Mouse (Mus musculus): Measurements from ENCODE around the gene S100a4. TPM values are rescaled to one million over a fixed set of nuclear protein-coding genes. Genes with fewer than 3 reads are reported as not detected.

The S100a4 gene
- total and polyA plus RNA-seq, 3 experiments = 1.1 TPM; not detected in 2

DNA sequence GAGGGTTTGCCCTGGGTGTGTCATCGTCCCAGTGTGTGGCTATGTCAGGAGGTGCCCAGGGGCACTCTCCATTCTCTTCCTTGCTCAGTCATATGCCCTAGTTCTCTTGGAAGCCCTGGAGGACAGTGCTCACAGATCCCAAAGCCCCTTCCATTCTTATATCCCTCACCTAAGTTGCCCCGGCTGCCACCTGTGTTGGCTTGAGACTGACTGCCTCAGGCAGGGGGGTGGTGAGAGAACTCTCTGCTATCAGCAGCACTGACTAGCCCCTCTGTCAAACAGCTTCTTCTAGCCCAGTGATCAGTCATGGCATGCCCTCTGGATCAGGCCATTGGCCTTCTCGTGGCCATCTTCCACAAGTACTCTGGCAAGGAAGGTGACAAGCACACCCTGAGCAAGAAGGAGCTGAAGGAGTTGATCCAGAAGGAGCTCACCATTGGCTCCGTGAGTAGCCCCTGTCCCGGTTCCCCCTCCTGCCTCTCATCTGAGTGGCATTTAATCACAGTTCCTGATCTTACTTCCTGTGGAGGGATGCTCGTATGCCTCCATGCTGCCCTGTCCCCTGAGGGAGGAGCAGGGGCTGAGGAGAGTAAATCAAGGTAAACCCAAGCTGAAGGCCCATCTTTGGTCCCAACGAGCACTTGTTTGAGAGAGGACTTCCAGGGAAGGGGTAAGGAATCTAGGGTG is 10.0 kb downstream of the S100a4 start:
- in situ Hi-C loops (cut with MboI; ENCODE audit: low pct_ligation_motif_present, low pct_unique_long_range_greater_than_20kb, low sequenced_read_pairs) (loop anchor here (5.0 kb wide), 1 partner anchor 106 kb away; the partner anchor contains the start of gene Chtop), dilution Hi-C loops (cut with MboI; ENCODE audit: extremely low pct_ligation_motif_present, extremely low pct_unique_long_range_greater_than_20kb, low sequenced_read_pairs) (no loop called here)
- Histone ChIP-seq H3K4me1 (ENCODE audit: control insufficient read depth in 1 of 2, insufficient read depth in 2 of 2) (peaks cover 0 to 36% of the 10 kb centered on the region in 2 experiments; a peak in 2 of 4 replicates), H3K27me3 (replicated peaks) (peaks cover 4% of the 10 kb centered on the region), H3K79me2 (replicated peaks; ENCODE audit: control insufficient read depth, extremely low read depth, insufficient read depth, poor library complexity, severe bottlenecking) (no peaks in the 10 kb centered on the region), H3K4me3 (replicated peaks in 1 of 3; ENCODE audit: low read depth in 2 of 3, low read length in 2 of 3, poor library complexity in 1 of 3) (no peak overlapping the region), H3K27ac (ENCODE audit: insufficient read depth, low read depth) (no peak overlapping the region), H3K9me3 (replicated peaks; ENCODE audit: low read length) (no peaks in the 10 kb centered on the region), H3K9ac (ENCODE audit: insufficient read depth, low read depth) (no peak overlapping the region), H3K36me3 (replicated peaks in 1 of 2; ENCODE audit: control insufficient read depth in 1 of 2, insufficient read depth in 1 of 2, low read length in 1 of 2) (no peaks in the 10 kb centered on the region), H3K4me2 (ENCODE audit: insufficient read depth, low read depth, poor library complexity, severe bottlenecking) (no peak overlapping the region)
- DNase-seq (ENCODE audit: extremely low read depth) = no peak
- no peak for TF ChIP-seq MAX (IDR thresholded peaks at IDR 0.05; ENCODE audit: low read length)
- TF ChIP-seq USF2 (conservative IDR thresholded peaks at IDR 0.05; ENCODE audit: low read depth, low read length) = no peak
- no peak for TF ChIP-seq ZKSCAN1 (IDR thresholded peaks at IDR 0.05; ENCODE audit: borderline replicate concordance, low read depth, low read length)
- no peak for TF ChIP-seq MEF2A (IDR thresholded peaks at IDR 0.05; ENCODE audit: borderline replicate concordance, low read depth, low read length)
- TF ChIP-seq MYC (IDR thresholded peaks at IDR 0.05; ENCODE audit: low read depth, low read length) = no peak

DNA sequence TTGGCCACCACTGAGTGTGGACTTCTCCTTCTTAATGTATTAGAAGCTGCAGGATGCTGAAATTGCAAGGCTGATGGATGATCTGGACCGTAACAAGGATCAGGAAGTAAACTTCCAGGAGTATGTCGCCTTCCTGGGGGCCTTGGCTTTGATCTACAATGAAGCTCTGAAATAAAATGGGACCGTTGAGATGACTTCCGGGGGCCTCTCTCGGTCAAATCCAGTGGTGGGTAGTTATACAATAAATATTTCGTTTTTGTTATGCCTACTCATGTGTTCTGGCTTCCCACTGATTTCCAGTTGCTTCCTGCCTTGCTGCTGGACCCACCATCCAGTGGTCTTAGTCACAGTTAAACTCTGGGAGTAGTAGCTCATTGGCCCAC is 10.6 kb downstream of the S100a4 start:
- no peak for DNase-seq (ENCODE audit: extremely low read depth)
- Histone ChIP-seq H3K4me2 (ENCODE audit: insufficient read depth, low read depth, poor library complexity, severe bottlenecking) (no peak overlapping the region), H3K36me3 (replicated peaks in 1 of 2; ENCODE audit: control insufficient read depth in 1 of 2, insufficient read depth in 1 of 2, low read length in 1 of 2) (no peaks in the 10 kb centered on the region), H3K79me2 (replicated peaks; ENCODE audit: control insufficient read depth, extremely low read depth, insufficient read depth, poor library complexity, severe bottlenecking) (no peaks in the 10 kb centered on the region), H3K27me3 (replicated peaks) (peaks cover 3% of the 10 kb centered on the region), H3K9ac (ENCODE audit: insufficient read depth, low read depth) (no peak overlapping the region), H3K9me3 (replicated peaks; ENCODE audit: low read length) (no peaks in the 10 kb centered on the region), H3K27ac (ENCODE audit: insufficient read depth, low read depth) (no peak overlapping the region), H3K4me1 (ENCODE audit: control insufficient read depth in 1 of 2, insufficient read depth in 2 of 2) (peaks cover 0 to 31% of the 10 kb centered on the region in 2 experiments; a peak in 2 of 4 replicates), H3K4me3 (replicated peaks in 1 of 3; ENCODE audit: low read depth in 2 of 3, low read length in 2 of 3, poor library complexity in 1 of 3) (no peak overlapping the region)
- in situ Hi-C loops (cut with MboI; ENCODE audit: low pct_ligation_motif_present, low pct_unique_long_range_greater_than_20kb, low sequenced_read_pairs) (loop anchor here (5.0 kb wide), 1 partner anchor 107 kb away; the partner anchor contains the start of gene Chtop), dilution Hi-C loops (cut with MboI; ENCODE audit: extremely low pct_ligation_motif_present, extremely low pct_unique_long_range_greater_than_20kb, low sequenced_read_pairs) (no loop called here)
- TF ChIP-seq MAX (IDR thresholded peaks at IDR 0.05; ENCODE audit: low read length) (no peak), CHD2 (IDR thresholded peaks at IDR 0.05; ENCODE audit: low read length) (no peak)

DNA sequence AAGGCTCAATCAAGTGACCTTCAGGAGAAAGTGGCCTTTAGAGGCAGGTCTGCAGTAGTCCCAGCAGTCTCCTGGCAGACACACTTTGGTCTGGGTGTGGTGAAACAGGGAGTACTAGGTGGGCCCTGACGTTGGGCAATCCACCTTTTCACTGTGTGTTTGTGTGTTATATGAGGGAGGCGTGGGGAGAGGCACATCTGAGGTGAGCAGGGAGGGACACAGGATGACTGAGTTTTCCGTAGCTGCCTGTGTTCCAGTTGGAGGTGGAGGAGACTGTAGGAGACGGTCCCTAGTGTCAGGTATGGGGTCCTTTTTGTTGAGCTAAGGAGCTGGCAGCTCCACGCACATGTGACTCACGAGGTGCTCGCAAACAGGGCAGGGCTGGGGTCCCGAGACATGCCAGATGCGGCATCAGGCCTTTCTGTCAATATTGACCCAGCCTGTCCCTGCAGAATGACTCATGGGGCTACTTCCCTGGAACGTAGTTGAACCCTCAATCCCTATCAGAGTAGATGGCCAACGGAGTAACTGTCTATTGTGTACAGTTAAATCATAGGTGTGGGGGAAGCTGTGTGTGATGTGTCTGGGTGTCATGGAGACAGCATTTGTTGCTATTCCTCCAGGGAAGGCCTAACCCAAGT is 11.2 kb downstream of the S100a4 start:
- Histone ChIP-seq H3K27me3 (replicated peaks) (peaks cover 3% of the 10 kb centered on the region), H3K36me3 (replicated peaks in 1 of 2; ENCODE audit: control insufficient read depth in 1 of 2, insufficient read depth in 1 of 2, low read length in 1 of 2) (no peaks in the 10 kb centered on the region), H3K79me2 (replicated peaks; ENCODE audit: control insufficient read depth, extremely low read depth, insufficient read depth, poor library complexity, severe bottlenecking) (no peaks in the 10 kb centered on the region), H3K27ac (ENCODE audit: insufficient read depth, low read depth) (no peak overlapping the region), H3K9me3 (replicated peaks; ENCODE audit: low read length) (no peaks in the 10 kb centered on the region), H3K4me3 (replicated peaks in 1 of 3; ENCODE audit: low read depth in 2 of 3, low read length in 2 of 3, poor library complexity in 1 of 3) (no peak overlapping the region), H3K4me1 (ENCODE audit: control insufficient read depth in 1 of 2, insufficient read depth in 2 of 2) (peaks cover 0 to 26% of the 10 kb centered on the region in 2 experiments; a peak in 2 of 4 replicates), H3K9ac (ENCODE audit: insufficient read depth, low read depth) (no peak overlapping the region), H3K4me2 (ENCODE audit: insufficient read depth, low read depth, poor library complexity, severe bottlenecking) (no peak overlapping the region)
- TF ChIP-seq ELF1 (IDR thresholded peaks at IDR 0.05; ENCODE audit: low read depth, low read length) (no peak), HCFC1 (IDR thresholded peaks at IDR 0.05; ENCODE audit: low read depth, low read length) (no peak), CTCF (conservative IDR thresholded peaks at IDR 0.05 in 1 of 2, IDR thresholded peaks at IDR 0.05 in 1 of 2; ENCODE audit: low read depth in 2 of 2, low read length in 2 of 2) (no peak), ZKSCAN1 (IDR thresholded peaks at IDR 0.05; ENCODE audit: borderline replicate concordance, low read depth, low read length) (no peak), MAX (IDR thresholded peaks at IDR 0.05; ENCODE audit: low read length) (no peak), TCF12 (IDR thresholded peaks at IDR 0.05; ENCODE audit: low read depth, low read length) (no peak), NELFE (IDR thresholded peaks at IDR 0.05; ENCODE audit: low read depth, low read length) (no peak), POLR2A (IDR thresholded peaks at IDR 0.05; ENCODE audit: low read depth, low read length) (no peak)
- in situ Hi-C loops (cut with MboI; ENCODE audit: low pct_ligation_motif_present, low pct_unique_long_range_greater_than_20kb, low sequenced_read_pairs) (loop anchor here (5.0 kb wide), 1 partner anchor 107 kb away; the partner anchor contains the start of gene Chtop), dilution Hi-C loops (cut with MboI; ENCODE audit: extremely low pct_ligation_motif_present, extremely low pct_unique_long_range_greater_than_20kb, low sequenced_read_pairs) (no loop called here)
- DNase-seq (ENCODE audit: extremely low read depth) = no peak

Measured in CH12.LX (cell line).